Mouse (Mus musculus): ENCODE data around the gene Lrrc40. TPM values are rescaled to one million over a fixed set of nuclear protein-coding genes. Genes with fewer than 3 reads are reported as not detected.
"Not testable (repeated sequence)": the region's sequence is repeated elsewhere in the genome, so short reads cannot be mapped to it uniquely, and the experiment has no call there.

Gene Lrrc40
- total RNA-seq, 2 experiments from 2014 or later, result 9.3 to 10.7 TPM

DNA sequence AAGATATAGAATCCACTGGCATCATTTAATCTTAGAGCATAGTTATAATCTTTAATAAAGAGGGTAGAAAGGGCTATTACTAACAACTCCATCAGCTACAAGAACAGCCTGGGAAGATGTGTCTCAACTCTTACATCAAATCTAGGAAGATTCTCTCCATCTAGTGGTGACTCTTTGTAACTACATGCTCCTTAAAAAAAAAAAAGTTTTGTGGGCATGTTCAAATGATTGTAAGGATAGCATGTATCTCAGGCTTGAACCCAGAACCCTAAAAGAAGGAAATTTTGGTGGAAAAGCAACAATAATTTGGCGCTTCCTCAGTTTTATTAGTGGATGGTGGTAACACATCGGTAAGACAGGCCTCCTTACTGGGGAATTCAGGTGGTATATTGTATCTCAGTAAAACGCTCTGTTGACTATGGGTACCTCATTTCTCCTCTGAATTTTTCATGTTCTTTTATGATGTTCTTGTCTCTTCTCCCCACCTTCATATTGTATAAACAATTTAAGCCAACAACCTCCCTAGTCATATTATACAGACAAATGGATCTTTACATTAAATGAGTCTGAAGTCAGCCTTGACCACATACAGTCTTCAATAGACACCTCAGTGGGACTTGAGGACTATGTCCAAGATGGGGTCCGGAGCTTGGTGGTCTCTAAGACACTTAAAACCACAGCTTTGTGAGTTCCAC is 40.4 kb downstream of the Lrrc40 start:
- intact Hi-C loops (cut with DNase I), result loop anchor here (2.0 kb wide), 1 partner anchor 200 kb away; no protein-coding TSS in a partner anchor
- no peak for DNase-seq (ENCODE audit: low spot score)

- no peak for DNase-seq (ENCODE audit: low spot score)
- intact Hi-C loops (cut with DNase I), result loop anchor here (2.0 kb wide), 1 partner anchor 201 kb away; no protein-coding TSS in a partner anchor
Observed at GRCm38 (mm10) chr3:158077380-158077772, 40.9 kb downstream of the Lrrc40 start.

DNA sequence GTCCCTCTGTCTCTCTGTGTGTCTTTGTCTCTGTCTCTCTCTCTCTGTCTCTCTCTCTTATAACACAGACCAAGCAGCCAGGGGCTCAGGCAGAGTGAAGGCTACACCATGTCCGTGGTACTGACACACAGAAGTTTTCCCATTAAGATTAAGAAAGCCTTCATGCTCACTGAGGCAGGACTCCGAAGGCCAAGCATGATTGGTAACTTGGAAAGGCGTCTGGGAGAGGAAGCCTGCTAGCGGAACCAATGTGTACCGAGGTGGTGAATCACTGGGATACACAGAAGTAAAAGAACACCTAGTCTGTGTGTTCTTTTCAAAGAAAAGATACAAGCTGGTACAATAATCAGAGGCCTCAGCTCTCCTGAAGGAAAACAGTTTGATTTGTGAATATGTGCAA is 41.4 kb downstream of the Lrrc40 start:
- no peak for DNase-seq (ENCODE audit: low spot score)
- intact Hi-C loops (cut with DNase I), result loop anchor here (2.0 kb wide), 1 partner anchor 201 kb away; no protein-coding TSS in a partner anchor

DNA sequence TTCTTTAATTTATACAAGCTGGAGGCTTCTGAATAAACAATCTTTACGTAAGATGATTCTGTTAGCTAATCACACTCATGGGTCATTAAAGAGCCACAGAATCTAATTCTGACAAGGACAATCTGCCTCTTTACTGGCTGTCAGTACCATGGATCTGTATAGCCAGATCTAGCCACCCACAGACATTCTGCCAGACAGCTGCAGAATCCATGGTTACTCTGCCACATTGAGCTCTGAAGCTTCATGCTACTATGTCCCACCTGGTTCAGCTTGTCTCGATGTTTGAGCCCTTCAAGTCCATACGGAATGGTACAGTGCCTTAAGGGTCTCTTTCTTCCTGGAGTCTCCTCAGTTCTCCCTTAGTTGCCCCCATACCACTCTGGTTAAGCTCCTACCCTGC is 55.1 kb downstream of the Lrrc40 start:
- no peak for DNase-seq (ENCODE audit: low spot score)
- intact Hi-C loops (cut with DNase I), result no loop called here

GRCm38 (mm10) chr3:158093919-158094318 is 57.5 kb downstream of the Lrrc40 start:
- intact Hi-C loops (cut with DNase I), result no loop called here
- no peak for DNase-seq (ENCODE audit: low spot score)

DNA sequence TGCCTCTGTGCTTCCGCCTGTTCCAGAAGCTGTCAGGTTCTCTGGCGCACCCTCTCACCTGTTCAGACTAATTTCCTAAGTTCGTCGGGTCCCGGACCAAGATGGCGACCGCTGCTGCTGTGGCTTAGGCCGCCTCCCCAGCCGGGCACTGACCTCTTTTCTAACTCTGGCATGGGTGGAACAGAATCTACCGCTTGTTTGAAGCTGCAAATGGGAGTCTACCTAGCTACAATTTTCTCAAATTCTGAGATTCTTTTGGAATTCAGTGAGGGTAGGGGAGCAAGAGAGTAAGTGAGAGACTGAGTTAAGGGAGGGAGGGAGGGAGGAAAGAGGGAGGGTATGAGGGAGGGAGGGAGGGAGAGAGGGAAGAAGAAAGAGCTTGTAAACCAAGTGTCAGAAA is 65.6 kb downstream of the Lrrc40 start:
- DNase-seq (ENCODE audit: low spot score); intact Hi-C loops (cut with DNase I): not testable (repeated sequence)

GRCm38 (mm10) chr3:158102530-158102929 is 66.1 kb downstream of the Lrrc40 start:
- DNase-seq (ENCODE audit: low spot score); intact Hi-C loops (cut with DNase I): not testable (repeated sequence)

GRCm38 (mm10) chr3:158103467-158103866 is 67.0 kb downstream of the Lrrc40 start:
- no peak for DNase-seq (ENCODE audit: low spot score)
- intact Hi-C loops (cut with DNase I), result no loop called here

DNA sequence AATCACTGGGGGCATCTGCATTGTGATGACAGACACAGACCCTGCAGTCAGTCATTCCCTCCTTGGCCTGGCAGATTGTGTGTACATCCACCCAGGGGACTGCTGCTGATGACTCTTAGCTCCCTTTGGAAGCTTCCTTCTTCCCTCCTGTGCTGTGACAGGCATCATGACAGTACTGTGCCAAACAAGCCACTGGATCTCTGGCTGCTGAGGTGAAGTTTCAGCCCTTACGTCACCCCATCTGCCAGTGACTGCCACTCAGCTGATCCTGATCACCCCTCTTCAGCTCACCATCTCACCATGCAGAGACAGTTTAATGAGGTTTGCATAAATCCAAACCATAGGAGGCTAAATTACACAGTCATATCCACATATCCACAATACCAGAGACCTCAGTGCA is 68.8 kb downstream of the Lrrc40 start:
- intact Hi-C loops (cut with DNase I), result no loop called here
- no peak for DNase-seq (ENCODE audit: low spot score)

Other genes starting within 250 kb of the Lrrc40 start
- gene Cth, start 111.6 kb upstream of the Lrrc40 start, total RNA-seq (2021), result 1 to 10 TPM; 3.2 to 3.7 TPM
- gene Ankrd13c, start 89.4 kb upstream of the Lrrc40 start, total RNA-seq (2021), result 10 to 100 TPM; 29.9 to 35.5 TPM
- gene Srsf11, start within 50 bp of the Lrrc40 start, total RNA-seq (2021), result 10 to 100 TPM; 47.9 to 51.1 TPM

All from heart, postnatal 25 days (tissue).